Mouse (Mus musculus): Measurements from ENCODE around the gene Pfas.

DNA sequence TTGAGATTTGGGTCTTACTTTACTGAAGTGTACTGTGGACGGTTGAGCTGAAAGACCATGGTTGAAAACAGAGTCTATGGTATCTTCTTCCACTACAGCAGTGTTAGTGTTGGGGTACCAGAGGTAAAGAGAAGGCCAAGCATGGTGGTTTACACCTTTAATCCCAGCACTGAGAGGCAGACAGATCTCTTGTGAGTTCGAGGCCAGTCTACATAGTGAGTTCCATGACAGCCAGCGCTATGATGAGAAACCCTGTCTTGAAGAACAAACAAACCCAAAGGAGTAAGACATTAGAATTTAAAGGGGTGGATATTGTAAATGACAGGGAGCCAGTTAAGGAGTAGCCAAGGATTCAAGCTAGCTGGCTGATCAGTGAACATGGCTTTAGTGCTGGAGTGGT lies 8.5 kb upstream of the Pfas start:
- TF ChIP-seq CTCF (IDR thresholded peaks at IDR 0.05; ENCODE audit: insufficient read depth, low read depth, low read length) (no peak), POLR2A (IDR thresholded peaks at IDR 0.05; ENCODE audit: insufficient read depth, low read depth, low read length) (no peak)
